Mouse (Mus musculus) erythroblast, embryonic 14.5 days (primary cell): ENCODE data around the gene Mapk11.

Source experiments
- GATA1 ChIP-seq: IDR thresholded peaks from 2 replicates; pipeline ENCODE4 v1.6.1; 2012; ENCODE audit warnings: low read length, inconsistent platforms, mixed read lengths
- TAL1 ChIP-seq: IDR thresholded peaks from 3 replicates; pipeline ENCODE4 v1.6.1; 2012; ENCODE audit warnings: low read length, inconsistent platforms, mixed read lengths

DNA sequence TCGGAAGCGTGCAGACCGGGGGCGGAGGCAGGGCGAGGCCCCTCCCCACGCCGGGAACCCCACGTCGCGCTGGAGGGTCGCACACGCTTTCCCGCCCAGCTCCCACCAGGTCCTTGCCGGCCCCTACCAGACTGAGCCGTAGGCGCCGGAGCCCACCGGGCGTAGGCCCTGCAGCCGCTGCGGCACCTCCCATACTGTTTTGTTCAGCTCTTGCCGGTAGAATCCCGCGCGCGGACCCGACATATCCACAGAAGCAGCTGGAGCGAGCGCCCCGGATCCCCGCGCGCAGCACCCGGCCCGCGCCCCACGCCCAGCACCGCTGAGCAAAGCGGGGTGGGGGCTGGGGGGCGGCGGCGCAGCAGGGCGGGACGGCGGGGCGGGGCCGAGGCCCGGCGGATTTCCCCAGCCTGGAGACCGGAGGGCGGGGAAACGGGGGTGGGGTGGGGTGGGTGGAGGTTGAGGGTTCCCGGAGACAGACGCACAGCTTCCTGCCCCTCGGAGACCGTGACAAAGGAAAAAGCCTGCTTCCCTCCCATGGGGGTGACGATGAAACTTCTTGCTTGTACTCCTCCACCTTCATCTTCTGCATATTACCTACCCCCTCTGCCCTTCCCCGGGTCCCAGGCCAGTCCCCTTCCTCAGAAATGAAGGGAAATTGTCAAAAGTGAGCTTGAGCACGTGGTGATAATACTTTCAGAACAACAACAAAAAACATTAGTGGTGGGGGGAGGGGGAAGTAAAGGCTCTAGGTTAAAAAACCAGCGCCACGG, at the start of gene Mapk11:
- no peak for TF ChIP-seq GATA1
- TF ChIP-seq TAL1 = no peak
